Mouse (Mus musculus): ENCODE data around the gene Ang4. TPM values are rescaled to one million over a fixed set of nuclear protein-coding genes. Genes with fewer than 3 reads are reported as not detected.
"Not testable (repeated sequence)": the region's sequence is repeated elsewhere in the genome, so short reads cannot be mapped to it uniquely, and the experiment has no call there.

Gene Ang4
- polyA plus RNA-seq (2015; fragmentation: Nextera tagmentation; extraction: Ambion mirVana) = not detected in 2 replicates

DNA sequence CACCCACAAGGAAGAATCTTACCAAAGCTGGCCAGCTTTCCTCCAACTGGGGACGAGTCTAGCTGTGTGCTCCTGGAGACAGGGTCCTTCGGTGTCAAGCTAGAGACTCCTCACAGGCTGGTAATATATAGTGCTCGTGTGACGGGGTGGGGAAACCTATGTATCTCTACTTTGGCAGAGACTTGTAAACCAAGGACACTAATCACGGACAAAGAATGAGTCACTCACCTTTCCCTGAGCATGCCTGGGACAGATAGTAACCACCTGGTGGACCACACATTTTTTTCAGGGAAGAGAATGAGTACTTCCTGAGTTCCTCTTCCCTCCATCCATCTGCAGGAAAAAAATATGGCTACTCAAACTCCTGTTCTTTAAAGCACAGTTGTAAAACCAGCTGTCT is at the start of gene Ang4:
Gene Ang4, minus strand, starts transcription at position 101 of the 400 bp plus-strand sequence.
- Histone ChIP-seq H3K4me1 (replicated peaks) (no peaks in the 10 kb centered on the region), H3K9me3 (replicated peaks) (no peaks in the 10 kb centered on the region), H3K4me3 (replicated peaks) (no peak within 1 kb of the TSS), H3K36me3 (no peaks in the 10 kb centered on the region), H3K27ac (no peak within 1 kb of the TSS), H3K4me2 (no peak within 1 kb of the TSS), H3K27me3 (no peaks in the 10 kb centered on the region), H3K9ac (no peak within 1 kb of the TSS)
- DNase-seq = no peak
- WGBS (ENCODE audit: insufficient replicate concordance) = 63% methylated on average over 5 of the region's 5 CpGs
- no peak for ATAC-seq (ENCODE audit: low read depth)

DNA sequence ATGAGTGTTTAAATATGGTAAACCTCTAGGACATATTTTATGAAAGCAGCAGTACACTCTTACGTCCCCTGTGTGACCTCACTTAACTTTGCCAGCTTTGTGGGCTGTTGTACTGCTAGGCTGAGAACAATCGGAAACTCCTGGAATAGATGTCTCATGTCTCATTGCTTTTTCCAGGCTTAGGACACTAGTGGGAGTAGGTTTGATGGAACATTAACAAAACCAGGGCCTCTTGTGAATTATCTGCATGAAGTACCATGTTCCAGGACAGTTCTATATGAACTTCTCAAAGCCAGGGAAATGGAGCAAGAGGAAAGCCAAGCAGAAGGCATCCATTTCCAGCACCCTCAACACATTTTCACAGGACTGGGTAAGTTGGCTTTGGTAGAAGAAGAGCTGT is 26.4 kb upstream of the Ang4 start, which contains the start of gene AY358078:
Gene AY358078, plus strand, starts transcription at position 301 of the 400 bp plus-strand sequence.
- DNase-seq = no peak
- H3K4me2 ChIP-seq = no peak within 1 kb of the TSS
- WGBS (ENCODE audit: insufficient replicate concordance) = 63% methylated on average over 2 of the region's 2 CpGs
- no peaks in the 10 kb centered on the region for H3K36me3 ChIP-seq
- no peaks in the 10 kb centered on the region for H3K4me1 ChIP-seq (replicated peaks)
- H3K9me3 ChIP-seq (replicated peaks) = no peaks in the 10 kb centered on the region
- ATAC-seq (ENCODE audit: low read depth) = no peak
- no peaks in the 10 kb centered on the region for H3K27me3 ChIP-seq
- no peak within 1 kb of the TSS for H3K9ac ChIP-seq
- H3K27ac ChIP-seq = no peak within 1 kb of the TSS
- no peak within 1 kb of the TSS for H3K4me3 ChIP-seq (replicated peaks)

DNA sequence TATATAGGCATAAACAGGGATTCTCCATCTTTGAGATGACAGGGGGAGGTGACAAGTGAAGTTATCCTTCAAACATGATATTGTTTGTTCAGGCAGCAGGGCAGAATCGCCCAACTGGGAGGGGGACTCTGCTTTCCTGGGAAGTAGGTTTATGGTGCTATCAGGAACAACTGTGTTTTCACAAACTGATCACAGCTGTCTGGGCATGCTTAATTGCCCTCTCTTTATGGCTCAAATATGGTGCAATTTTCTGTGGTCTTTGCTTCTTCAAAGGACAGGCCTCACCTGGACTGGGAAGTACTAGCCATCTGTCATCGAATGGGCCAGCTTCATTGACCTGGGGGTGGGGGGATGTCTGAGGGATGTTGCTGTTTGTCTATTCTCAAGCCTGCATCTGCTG is 20.7 kb upstream of the Ang4 start:
- Histone ChIP-seq H3K9me3 (replicated peaks) (no peaks in the 10 kb centered on the region), H3K9ac (no peak overlapping the region), H3K4me3 (replicated peaks) (no peak overlapping the region), H3K4me2 (no peak overlapping the region), H3K36me3 (no peaks in the 10 kb centered on the region), H3K4me1 (replicated peaks) (no peaks in the 10 kb centered on the region), H3K27ac (no peak overlapping the region), H3K27me3 (no peaks in the 10 kb centered on the region)
- 37% methylated on average over 2 of the region's 2 CpGs for WGBS (ENCODE audit: insufficient replicate concordance)
- ATAC-seq (ENCODE audit: low read depth) = no peak
- DNase-seq = no peak

DNA sequence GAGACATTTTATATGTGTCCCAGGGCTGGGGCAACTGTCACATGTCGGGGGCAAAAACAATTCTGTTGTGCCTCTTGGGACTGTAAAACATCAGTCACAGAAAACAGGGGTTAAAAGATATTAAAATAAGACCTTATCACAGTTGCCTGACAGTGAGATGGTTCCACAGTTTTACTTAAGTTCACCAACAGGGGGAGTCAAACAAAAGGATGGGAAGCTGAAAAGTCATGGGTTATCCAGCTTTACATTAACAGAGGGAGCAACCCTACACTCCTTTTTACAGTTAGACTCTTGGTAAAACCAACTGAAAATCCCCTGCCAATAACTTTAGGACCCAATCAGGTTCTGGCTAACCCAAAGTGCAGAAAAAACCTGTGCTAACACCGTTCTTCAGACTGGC is 15.8 kb upstream of the Ang4 start:
- H3K4me3 ChIP-seq (replicated peaks) = no peak overlapping the region
- H3K4me1 ChIP-seq (replicated peaks) = no peaks in the 10 kb centered on the region
- no peak overlapping the region for H3K9ac ChIP-seq
- no peak overlapping the region for H3K4me2 ChIP-seq
- DNase-seq (no peak), ATAC-seq (ENCODE audit: low read depth) (no peak)
- no peaks in the 10 kb centered on the region for H3K27me3 ChIP-seq
- 59% methylated on average over 2 of the region's 2 CpGs for WGBS (ENCODE audit: insufficient replicate concordance)
- H3K9me3 ChIP-seq (replicated peaks) = no peaks in the 10 kb centered on the region
- no peak overlapping the region for H3K27ac ChIP-seq
- no peaks in the 10 kb centered on the region for H3K36me3 ChIP-seq

DNA sequence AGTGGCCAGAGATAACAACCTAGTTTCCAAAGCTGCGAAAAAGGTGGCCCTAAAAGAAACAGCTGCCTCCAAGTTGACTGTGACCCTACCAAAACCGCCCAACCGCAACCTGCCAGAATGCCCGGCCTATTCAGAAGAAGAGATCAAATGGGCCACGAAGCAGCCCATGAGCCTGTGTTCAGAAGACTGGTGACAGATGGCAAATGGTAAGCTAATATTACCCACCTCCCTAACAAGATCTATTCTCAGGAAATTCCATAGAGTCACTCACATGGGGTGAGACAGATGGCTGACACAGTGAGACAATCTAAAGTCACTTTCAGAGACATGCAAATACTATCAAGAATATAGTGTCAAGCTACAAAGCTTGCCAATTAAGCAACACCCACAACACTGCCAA is 13.7 kb upstream of the Ang4 start:
- H3K36me3 ChIP-seq = no peaks in the 10 kb centered on the region
- ATAC-seq (ENCODE audit: low read depth) (no peak), DNase-seq (no peak)
- H3K27ac ChIP-seq = no peak overlapping the region
- H3K9me3 ChIP-seq (replicated peaks) = no peaks in the 10 kb centered on the region
- no peak overlapping the region for H3K4me3 ChIP-seq (replicated peaks)
- H3K27me3 ChIP-seq = no peaks in the 10 kb centered on the region
- H3K9ac ChIP-seq = no peak overlapping the region
- WGBS (ENCODE audit: insufficient replicate concordance) = 75% methylated on average over 5 of the region's 5 CpGs
- no peak overlapping the region for H3K4me2 ChIP-seq
- H3K4me1 ChIP-seq (replicated peaks) = no peaks in the 10 kb centered on the region

DNA sequence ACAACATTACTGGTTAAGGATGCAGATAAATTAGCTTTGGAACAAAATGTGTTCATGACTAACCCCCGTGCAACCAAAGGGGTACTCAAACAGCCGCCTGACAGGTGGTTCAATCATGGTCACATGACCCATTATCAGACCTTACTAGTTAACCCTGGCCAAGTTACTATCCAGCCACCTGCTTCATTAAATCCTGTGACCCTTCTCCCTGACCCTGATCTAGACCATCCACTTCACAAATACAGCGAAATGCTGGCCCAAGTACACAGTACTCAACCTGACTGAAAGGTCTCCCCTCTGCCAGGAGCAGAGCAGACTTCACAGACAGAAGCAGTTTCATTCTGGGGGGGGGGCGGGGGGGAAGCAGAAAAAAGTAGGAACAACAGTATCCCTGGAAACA is 12.9 kb upstream of the Ang4 start:
- H3K9ac ChIP-seq = no peak overlapping the region
- no peaks in the 10 kb centered on the region for H3K27me3 ChIP-seq
- no peaks in the 10 kb centered on the region for H3K4me1 ChIP-seq (replicated peaks)
- 54% methylated on average over 4 of the region's 4 CpGs for whole genome bisulfite sequencing (ENCODE audit: insufficient replicate concordance)
- H3K4me2 ChIP-seq = no peak overlapping the region
- DNase-seq (no peak), ATAC-seq (ENCODE audit: low read depth) (no peak)
- H3K9me3 ChIP-seq (replicated peaks) = no peaks in the 10 kb centered on the region
- H3K27ac ChIP-seq = no peak overlapping the region
- no peak overlapping the region for H3K4me3 ChIP-seq (replicated peaks)
- no peaks in the 10 kb centered on the region for H3K36me3 ChIP-seq

DNA sequence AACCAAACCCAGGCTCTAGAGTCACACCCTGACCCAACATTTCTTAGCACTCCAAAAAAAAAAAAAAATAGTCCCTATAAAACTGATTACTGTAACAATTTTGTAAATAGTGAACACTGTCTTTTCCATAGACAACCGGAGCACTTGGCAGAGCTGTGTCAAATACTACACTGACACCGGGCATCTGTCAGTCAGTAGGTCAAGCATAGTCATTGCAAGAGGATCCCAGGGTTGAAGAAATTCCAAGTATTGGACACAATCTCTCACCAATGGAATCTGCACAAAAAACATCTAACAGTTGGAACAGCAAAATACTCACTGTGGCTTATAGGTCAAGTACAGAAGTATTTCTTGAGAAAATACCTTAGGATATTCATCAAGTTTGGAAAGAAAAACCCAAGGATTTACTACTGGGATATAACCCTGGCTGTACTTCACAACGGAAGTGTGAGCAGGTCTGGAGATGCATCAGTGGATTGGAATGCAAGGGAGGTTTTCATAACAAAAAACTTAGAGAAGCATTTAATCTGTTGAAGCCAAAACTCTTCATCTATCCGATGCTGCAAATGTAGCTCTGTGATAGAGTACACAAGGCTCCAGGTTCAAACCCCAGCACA is 5.6 kb upstream of the Ang4 start:
- DNase-seq (no peak), ATAC-seq (ENCODE audit: low read depth) (no peak)
- 60% methylated on average over 4 of the region's 4 CpGs for WGBS (ENCODE audit: insufficient replicate concordance)
- Histone ChIP-seq H3K4me2 (no peak overlapping the region), H3K36me3 (no peaks in the 10 kb centered on the region), H3K4me1 (replicated peaks) (no peaks in the 10 kb centered on the region), H3K27ac (no peak overlapping the region), H3K4me3 (replicated peaks) (no peak overlapping the region), H3K27me3 (no peaks in the 10 kb centered on the region), H3K9me3 (replicated peaks) (no peaks in the 10 kb centered on the region), H3K9ac (no peak overlapping the region)

DNA sequence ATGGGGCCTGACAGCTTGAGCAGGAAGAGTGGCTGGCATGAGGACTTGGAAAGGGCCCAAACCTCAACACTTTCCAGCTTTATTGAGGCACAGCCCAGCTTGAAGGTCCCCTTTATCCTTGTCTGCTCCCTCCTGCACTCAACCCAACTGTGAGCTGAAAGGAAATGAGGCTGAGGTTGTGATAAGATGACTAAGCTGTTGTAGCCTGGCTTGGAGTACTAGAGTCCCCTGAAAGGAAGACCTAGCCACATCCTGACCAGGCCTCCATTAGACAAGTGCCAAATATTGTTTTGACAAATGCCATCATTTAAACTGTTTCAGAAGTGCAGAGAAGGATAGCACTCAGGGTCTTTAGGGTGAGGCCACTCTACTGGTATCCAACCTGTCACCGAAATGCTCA is 4.4 kb upstream of the Ang4 start:
- no peak overlapping the region for H3K9ac ChIP-seq
- H3K36me3 ChIP-seq = no peaks in the 10 kb centered on the region
- ATAC-seq (ENCODE audit: low read depth) (no peak), DNase-seq (no peak)
- H3K4me1 ChIP-seq (replicated peaks) = no peaks in the 10 kb centered on the region
- H3K4me3 ChIP-seq (replicated peaks) = no peak overlapping the region
- no peak overlapping the region for H3K4me2 ChIP-seq
- WGBS (ENCODE audit: insufficient replicate concordance) = 73% methylated on average over 1 of the region's 1 CpGs
- H3K27me3 ChIP-seq = no peaks in the 10 kb centered on the region
- H3K27ac ChIP-seq = no peak overlapping the region
- H3K9me3 ChIP-seq (replicated peaks) = no peaks in the 10 kb centered on the region

DNA sequence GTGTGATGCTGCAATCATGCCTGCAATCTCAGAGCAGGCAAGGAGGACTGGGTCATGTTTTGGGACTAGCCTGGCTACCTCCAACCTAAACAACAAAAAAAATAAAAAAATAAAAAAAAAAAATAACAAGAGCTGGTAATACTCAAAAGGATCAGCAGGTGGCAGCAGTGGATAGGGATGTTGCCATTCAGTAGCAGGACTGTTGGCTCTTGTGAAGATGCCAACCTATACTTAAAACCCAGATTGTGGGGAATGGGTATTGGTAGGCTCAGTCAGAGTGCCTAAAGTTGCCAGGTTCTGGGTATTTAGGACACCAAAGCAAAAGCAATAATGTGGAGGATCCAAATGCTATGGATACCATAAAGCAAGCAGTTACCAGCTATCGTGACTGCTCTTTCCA is 2.0 kb downstream of the Ang4 start:
- H3K4me1 ChIP-seq (replicated peaks); H3K9ac ChIP-seq; DNase-seq; H3K4me2 ChIP-seq; H3K4me3 ChIP-seq (replicated peaks); H3K27ac ChIP-seq; ATAC-seq (ENCODE audit: low read depth); H3K36me3 ChIP-seq; H3K9me3 ChIP-seq (replicated peaks); H3K27me3 ChIP-seq: not testable (repeated sequence)
- WGBS (ENCODE audit: insufficient replicate concordance) = 71% methylated on average over 1 of the region's 1 CpGs

DNA sequence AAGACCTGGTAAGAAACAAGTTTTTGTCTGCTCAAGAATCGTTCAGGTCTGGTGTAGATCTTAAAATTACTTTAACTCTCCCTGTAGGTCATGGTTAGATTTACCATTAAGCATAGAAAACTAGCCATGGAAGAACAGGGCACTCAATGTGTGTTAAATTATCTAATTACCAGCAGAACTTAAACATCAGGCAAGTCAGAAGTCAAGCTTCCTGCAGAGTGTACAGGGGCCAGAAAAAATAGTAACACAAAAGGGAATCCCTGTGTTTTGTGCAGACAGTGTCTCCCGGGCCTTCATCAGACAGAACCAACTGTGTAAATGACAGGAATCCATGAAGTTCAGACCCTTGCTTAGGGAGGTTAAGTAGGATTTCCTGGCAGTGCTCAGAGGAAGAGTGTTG is 17.4 kb downstream of the Ang4 start:
- H3K4me1 ChIP-seq (replicated peaks) = no peaks in the 10 kb centered on the region
- 54% methylated on average over 2 of the region's 2 CpGs for WGBS (ENCODE audit: insufficient replicate concordance)
- DNase-seq = no peak
- H3K9me3 ChIP-seq (replicated peaks) = no peaks in the 10 kb centered on the region
- no peak for ATAC-seq (ENCODE audit: low read depth)
- H3K36me3 ChIP-seq = no peaks in the 10 kb centered on the region
- H3K9ac ChIP-seq = no peak overlapping the region
- no peaks in the 10 kb centered on the region for H3K27me3 ChIP-seq
- no peak overlapping the region for H3K27ac ChIP-seq
- no peak overlapping the region for H3K4me2 ChIP-seq
- no peak overlapping the region for H3K4me3 ChIP-seq (replicated peaks)

DNA sequence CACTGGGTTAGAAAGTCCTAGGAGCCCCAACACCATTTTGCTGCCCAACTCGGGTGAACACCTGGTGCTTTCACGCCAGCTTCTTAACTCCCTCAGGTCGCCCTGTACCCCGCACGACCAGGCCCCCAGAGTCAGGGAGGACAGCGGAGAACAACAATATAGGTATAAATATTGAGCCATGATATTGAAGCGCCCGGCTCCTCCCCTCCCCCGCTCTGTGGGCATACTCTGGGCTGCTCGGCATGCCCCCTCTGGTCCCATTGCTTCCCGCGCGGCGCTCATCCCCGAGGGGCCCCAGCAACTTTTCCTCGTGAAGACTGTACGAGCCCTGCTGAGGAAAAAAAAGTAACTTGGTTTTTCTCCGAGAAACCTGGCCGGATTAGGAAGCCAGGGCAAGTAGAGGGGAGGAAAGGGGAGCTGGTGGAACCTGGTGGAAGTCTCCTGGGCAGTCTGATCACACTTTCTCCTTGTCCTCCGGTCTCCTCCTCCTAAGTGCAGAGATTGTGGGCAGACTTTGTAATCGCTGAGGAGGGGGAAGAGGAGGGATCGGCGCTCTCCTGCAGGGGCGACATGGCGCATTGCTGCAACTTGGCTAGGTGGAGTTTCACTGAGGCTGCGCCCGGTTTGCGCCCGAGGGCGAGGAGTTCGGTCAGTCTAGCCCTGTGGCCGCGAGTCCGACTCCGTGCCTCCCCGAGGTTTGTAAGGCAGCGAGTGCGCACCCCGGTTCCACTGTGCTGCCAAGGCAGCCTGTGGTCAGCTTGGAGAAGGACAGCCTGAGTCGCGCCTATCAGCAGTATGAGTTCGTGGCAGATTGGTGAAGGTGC is 32.8 kb downstream of the Ang4 start:
- Histone ChIP-seq H3K36me3 (no peaks in the 10 kb centered on the region), H3K4me3 (replicated peaks) (peak overlapping the region; percentile 24; the same call in 1 of the 2 replicates), H3K9me3 (replicated peaks) (no peaks in the 10 kb centered on the region), H3K27me3 (peaks cover 45% of the 10 kb centered on the region), H3K4me2 (peak overlapping the region; percentile 41), H3K27ac (no peak overlapping the region), H3K9ac (no peak overlapping the region), H3K4me1 (replicated peaks) (no peaks in the 10 kb centered on the region)
- 1% methylated on average over 42 of the region's 42 CpGs for WGBS (ENCODE audit: insufficient replicate concordance)
- DNase-seq (no peak), ATAC-seq (ENCODE audit: low read depth) (no peak)

Measured in liver, embryonic 13.5 days (tissue).